Mouse (Mus musculus) bone marrow, adult 2 months (tissue): ENCODE results near the gene Cpne2.

Source experiments
- CTCF ChIP-seq: fragments of 200-500 bp; IDR thresholded peaks from 2 replicates; pipeline ENCODE4 v1.5.1; 2011; ENCODE audit warnings: low read length, control low read depth; ENCODE audit not compliant: control insufficient read depth, insufficient read depth
- POLR2A ChIP-seq: fragments of 200-500 bp; IDR thresholded peaks from 2 replicates; pipeline ENCODE4 v1.6.1; 2011; ENCODE audit warnings: low read depth, mild to moderate bottlenecking, control low read depth, low read length, borderline replicate concordance; ENCODE audit not compliant: control insufficient read depth

DNA sequence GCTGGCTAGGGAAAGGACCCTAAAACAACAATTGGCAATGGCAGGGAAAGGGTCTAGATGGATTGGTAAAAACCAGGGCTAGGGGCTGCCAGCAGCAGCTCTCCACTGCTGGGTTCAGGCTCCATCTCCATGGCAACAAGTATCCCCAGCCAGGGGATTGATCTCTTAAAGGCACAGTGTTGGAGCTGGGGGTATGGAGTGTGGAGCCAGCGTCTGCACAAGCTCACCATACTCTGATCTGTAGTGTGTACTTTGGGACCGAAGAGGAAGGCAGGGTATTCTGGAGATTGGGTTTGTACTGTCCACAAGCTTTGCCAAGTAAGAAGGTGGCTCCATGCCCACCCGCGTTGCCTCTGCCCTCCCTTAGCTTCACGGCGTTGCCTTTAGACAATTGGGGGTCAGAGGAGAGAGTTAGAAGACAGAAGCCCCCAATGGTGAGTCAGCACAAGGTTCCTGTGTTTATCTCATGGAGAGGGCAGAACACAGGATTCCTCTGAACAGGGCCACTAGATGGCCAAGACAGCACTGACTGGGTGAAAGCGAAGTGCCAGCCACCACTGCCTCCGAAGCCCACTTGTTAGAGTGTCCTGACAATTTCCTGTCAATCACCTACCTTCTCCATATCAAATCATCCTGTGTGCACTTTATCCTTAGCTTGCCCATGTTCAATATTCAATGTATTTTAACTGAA lies 34.5 kb downstream of the Cpne2 start:
- no peak for TF ChIP-seq CTCF
- no peak for TF ChIP-seq POLR2A
